Mouse (Mus musculus): ENCODE data around the gene Gm6526. TPM values are rescaled to one million over a fixed set of nuclear protein-coding genes. Genes with fewer than 3 reads are reported as not detected.

The Gm6526 gene
- polyA plus RNA-seq (2012; ENCODE audit: low replicate concordance): not detected in 2 replicates

GRCm38 (mm10) chr14:43747566-43747965 is at the start of gene Gm6526:
Gene Gm6526, plus strand, starts transcription at chr14:43747866.

DNA sequence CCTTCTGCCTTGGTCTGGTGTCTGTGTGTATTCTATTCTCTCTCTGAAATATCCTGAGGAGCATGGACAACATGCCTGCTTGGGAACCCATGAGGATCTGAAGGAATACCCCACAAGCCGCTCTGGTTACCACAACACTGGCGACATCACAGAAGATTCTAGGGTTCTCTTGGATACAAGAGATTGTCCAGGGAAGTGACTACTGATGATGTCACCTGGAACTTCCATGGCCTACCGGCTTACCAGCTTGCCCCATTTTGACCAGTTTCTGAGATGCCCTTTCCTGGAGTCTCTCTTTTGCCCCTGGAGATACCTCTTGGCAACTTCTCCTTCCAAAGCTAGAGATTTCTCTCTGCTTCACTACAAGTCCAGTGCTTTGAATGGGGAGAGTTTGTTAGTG is 20.3 kb upstream of the Gm6526 start, which contains the start of gene Gm16506:
TSS of gene Gm16506 (minus strand) at position 101 of the 400 bp plus-strand sequence.

DNA sequence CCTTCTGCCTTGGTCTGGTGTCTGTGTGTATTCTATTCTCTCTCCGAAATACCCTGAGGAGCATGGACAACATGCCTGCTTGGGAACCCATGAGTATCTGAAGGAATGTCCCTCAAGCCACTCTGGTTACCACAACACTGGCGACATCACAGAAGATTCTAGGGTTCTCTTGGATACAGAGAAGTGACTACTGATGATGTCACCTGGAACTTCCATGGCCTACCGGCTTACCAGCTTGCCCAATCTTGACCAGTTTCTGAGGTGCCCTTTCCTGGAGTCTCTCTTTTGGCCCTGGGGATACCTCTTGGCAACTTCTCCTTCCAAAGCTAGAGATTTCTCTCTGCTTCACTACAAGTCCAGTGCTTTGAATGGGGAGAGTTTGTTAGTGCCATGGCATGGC is 37.0 kb downstream of the Gm6526 start, which contains the start of gene Gm8180:
TSS of gene Gm8180 (minus strand) at position 101 of the 400 bp plus-strand sequence.

Other genes with a start within 250 kb of the Gm6526 start
- gene Gm5799, start 204.3 kb upstream of the Gm6526 start, polyA plus RNA-seq (2012; ENCODE audit: low replicate concordance): not detected in 2 replicates
- not detected in 2 replicates for gene Gm17654, start 168.7 kb upstream of the Gm6526 start, polyA plus RNA-seq (2012; ENCODE audit: low replicate concordance)
- gene Gm10375, start 139.9 kb upstream of the Gm6526 start, polyA plus RNA-seq (2012; ENCODE audit: low replicate concordance): not detected in 2 replicates
- gene Gm8165, start 70.7 kb upstream of the Gm6526 start, polyA plus RNA-seq (2012; ENCODE audit: low replicate concordance): not detected in 2 replicates
- gene Gm7324, start 50.0 kb upstream of the Gm6526 start, polyA plus RNA-seq (2012; ENCODE audit: low replicate concordance): not detected in 2 replicates
- not detected in 2 replicates for gene Gm16506, start 20.4 kb upstream of the Gm6526 start, polyA plus RNA-seq (2012; ENCODE audit: low replicate concordance)
- not detected in 2 replicates for gene Gm8180, start 36.9 kb downstream of the Gm6526 start, polyA plus RNA-seq (2012; ENCODE audit: low replicate concordance)
- gene Ear1, start 127.7 kb downstream of the Gm6526 start, polyA plus RNA-seq (2012; ENCODE audit: low replicate concordance): not detected in 2 replicates
- not detected in 2 replicates for gene Ear10, start 175.7 kb downstream of the Gm6526 start, polyA plus RNA-seq (2012; ENCODE audit: low replicate concordance)
- 0.24 TPM in 1 of 2 replicates, not detected in the other for gene Gm8113, start 177.5 kb downstream of the Gm6526 start, polyA plus RNA-seq (2012; ENCODE audit: low replicate concordance)
- not detected in 2 replicates for gene Ang5, start 209.2 kb downstream of the Gm6526 start, polyA plus RNA-seq (2012; ENCODE audit: low replicate concordance)